Mouse (Mus musculus): ENCODE measurements at regions not wholly inside any gene's neighbourhood (a gene's known extent, or its start where the extent isn't known, plus 50 kb on each side); places are given as distances from the start of the nearest gene placed in this dataset.

DNA sequence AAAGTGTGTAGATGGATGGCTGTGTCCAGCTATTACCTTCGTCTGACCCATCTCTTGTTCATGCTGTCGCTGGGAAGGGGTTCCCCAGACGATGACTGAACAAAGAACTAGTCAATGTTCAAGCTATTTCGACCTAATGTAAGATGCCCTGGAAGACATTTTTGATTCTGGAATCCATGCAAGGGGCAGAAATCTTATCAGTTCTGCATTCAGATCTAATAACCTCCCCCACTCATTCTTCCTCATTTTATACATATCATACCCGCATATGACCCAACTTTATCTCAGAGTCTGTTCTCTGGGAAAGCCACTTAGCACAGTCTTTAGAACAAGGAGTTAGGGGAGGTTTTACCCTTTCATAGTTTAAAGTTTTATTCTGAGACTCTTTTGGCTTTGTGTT lies 52.2 kb upstream of the 2310009B15Rik start:
- no peak for DNase-seq (ENCODE audit: low spot score)
- intact Hi-C loops (cut with DNase I), result no loop called here

DNA sequence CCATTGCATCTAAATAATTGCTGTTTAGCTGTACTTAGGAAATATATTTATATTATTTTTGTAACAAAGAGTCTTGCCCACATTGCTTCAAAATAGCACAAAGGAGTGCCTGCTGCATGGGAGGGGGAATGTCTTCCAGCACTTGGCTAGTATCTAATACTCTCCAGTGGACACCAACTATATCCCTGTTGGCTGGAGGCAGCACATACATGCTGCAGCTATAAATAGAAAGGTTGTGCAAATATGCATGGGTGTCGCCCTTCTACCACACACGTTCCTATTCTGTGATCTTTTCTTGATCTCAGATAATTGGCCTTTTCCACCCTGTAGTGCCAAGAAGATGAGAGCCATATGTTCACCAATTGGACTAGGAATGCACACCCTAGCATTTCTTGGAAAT lies 53.0 kb upstream of the 2310009B15Rik start:
- intact Hi-C loops (cut with DNase I), result loop anchor here (5.0 to 10.0 kb wide), 2 partner anchors 55 to 168 kb away; partner anchors contain the start of gene Dennd1b
- DNase-seq (ENCODE audit: low spot score), result no peak

DNA sequence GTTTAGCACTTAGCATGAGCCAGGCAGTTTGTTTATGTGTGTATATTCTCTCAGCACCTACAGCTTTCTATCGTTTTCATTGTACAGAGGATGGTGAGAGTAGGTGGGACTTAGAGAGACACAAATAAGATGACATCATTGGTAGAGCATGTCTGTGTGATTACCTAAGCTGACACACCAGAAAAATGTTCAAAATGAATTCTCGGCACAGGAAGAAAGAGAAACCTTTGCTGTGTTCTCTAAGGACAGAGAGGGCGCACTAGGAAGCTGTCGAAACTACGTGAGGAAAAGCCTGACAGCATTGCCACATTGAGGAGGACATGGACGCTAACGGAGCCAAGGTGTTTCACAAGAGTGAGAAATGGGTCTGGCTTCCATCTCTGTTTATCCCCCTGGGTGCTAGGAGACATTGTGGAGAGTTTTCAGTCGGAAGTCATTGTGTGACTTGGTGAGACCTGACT lies 51.0 kb upstream of the Dennd1b start:
- intact Hi-C loops (cut with DNase I), result loop anchor here (2.0 to 10.0 kb wide), 3 partner anchors 17 to 165 kb away; partner anchors contain the start of gene Dennd1b

DNA sequence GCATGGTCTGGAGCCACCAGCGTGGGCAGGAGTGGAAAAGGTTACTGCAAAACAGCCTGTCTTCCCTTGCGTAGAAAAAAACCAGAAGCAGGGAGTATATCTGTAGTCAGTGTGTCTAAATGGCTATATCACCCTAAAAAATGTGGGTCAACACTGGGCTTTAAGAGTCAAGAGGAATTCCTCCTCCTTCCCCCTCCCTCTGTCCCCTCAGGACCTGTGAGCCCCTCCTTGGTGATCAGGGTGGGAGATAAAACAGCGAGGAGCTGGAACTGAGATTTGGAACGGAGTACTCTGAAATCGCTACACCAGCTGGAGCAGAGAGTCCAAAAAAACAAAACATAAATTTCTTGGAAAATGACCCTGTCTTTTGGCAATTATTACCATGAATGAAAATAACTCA lies 50.3 kb upstream of the Dennd1b start:
- DNase-seq (ENCODE audit: low spot score), result no peak
- intact Hi-C loops (cut with DNase I), result loop anchor here (2.0 to 10.0 kb wide), 3 partner anchors 16 to 164 kb away; partner anchors contain the start of gene Dennd1b

More for the DNA sequence above, 51.0 kb upstream of the Dennd1b start:
- DNase-seq (ENCODE audit: low spot score), result peak; percentile 48

DNA sequence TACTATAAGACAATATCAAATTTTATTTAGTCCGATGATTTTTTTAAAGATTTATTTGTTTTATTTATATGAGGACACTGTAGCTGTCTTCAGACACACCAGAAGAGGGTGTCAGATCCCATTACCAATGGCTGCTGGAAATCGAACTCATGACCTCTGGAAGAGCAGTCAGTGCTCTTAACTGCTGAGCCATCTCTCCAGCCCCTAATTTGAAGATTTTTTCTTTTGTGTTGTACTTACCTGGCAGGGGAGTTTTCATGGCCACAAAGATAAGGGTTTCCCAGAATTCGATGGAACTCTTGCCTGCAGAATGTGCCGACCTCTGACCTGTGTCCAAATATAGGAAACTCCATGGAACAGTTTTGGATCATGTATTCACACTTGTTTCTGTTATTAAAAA lies 49.8 kb upstream of the Dennd1b start:
- no peak for DNase-seq (ENCODE audit: low spot score)
- intact Hi-C loops (cut with DNase I), result loop anchor here (2.0 to 10.0 kb wide), 3 partner anchors 15 to 164 kb away; partner anchors contain the start of gene Dennd1b

Measured in heart, postnatal 25 days (tissue).